Mouse (Mus musculus) bone marrow macrophage, adult 2 months (primary cell): ENCODE measurements around the gene Hddc2.

ENCODE experiments used
- CTCF ChIP-seq: IDR thresholded peaks from 2 replicates; pipeline ENCODE4 v1.5.1; 2012; ENCODE audit warnings: low read depth, mild to moderate bottlenecking, low read length, moderate library complexity
- POLR2A ChIP-seq: IDR thresholded peaks from 2 replicates; pipeline ENCODE4 v1.6.1; 2012; ENCODE audit warnings: mild to moderate bottlenecking, low read depth, low read length, borderline replicate concordance

GRCm38 (mm10) chr10:31273171-31273570 is 40.0 kb upstream of the Hddc2 start:
- TF ChIP-seq POLR2A, result no peak
- no peak for TF ChIP-seq CTCF
